Mouse (Mus musculus) cerebellum, postnatal 4 days (tissue): ENCODE data around the gene Ap1s3.

Experiments used
- DNase-seq, 2 experiments: peaks; one replicate each; pipeline ENCODE4 v3.0.0; 2022; ENCODE audit warnings: low spot score in 2 of 2, mixed read lengths in 1 of 2

The Ap1s3 gene

GRCm38 (mm10) chr1:79598385-79599178 is 73.2 kb downstream of the Ap1s3 start:
- no peak for DNase-seq

GRCm38 (mm10) chr1:79592721-79593277 is 79.0 kb downstream of the Ap1s3 start:
- no peak for DNase-seq

- no peak for DNase-seq
Observed at GRCm38 (mm10) chr1:79591091-79591490, 80.7 kb downstream of the Ap1s3 start.

- no peak for DNase-seq
Observed at GRCm38 (mm10) chr1:79589971-79590763, 81.6 kb downstream of the Ap1s3 start.

- DNase-seq: no peak
Observed at GRCm38 (mm10) chr1:79589424-79589823, 82.3 kb downstream of the Ap1s3 start.

GRCm38 (mm10) chr1:79581136-79581679 is 90.6 kb downstream of the Ap1s3 start:
- peak in 1 of 2 experiments; percentile 42 for DNase-seq

GRCm38 (mm10) chr1:79577357-79577756 is 94.4 kb downstream of the Ap1s3 start:
- no peak for DNase-seq

GRCm38 (mm10) chr1:79571912-79572311 is 99.9 kb downstream of the Ap1s3 start:
- DNase-seq: no peak

- no peak for DNase-seq
Observed at GRCm38 (mm10) chr1:79571126-79571525, 100.6 kb downstream of the Ap1s3 start.

GRCm38 (mm10) chr1:79561186-79561585 is 110.6 kb downstream of the Ap1s3 start:
- DNase-seq: no peak
